Mouse (Mus musculus) retina, embryonic 14.5 days (tissue): ENCODE measurements around the gene Prlhr.

ENCODE experiments used
- DNase-seq: peaks from one replicate; pipeline ENCODE4 v3.0.0-alpha.2; 2015; ENCODE audit warnings: low spot score

The Prlhr gene

GRCm38 (mm10) chr19:60432347-60433129, 35.6 kb downstream of the Prlhr start:
- DNase-seq, result no peak

GRCm38 (mm10) chr19:60417611-60418010, 50.5 kb downstream of the Prlhr start:
- peak; percentile 73 for DNase-seq
